Mouse (Mus musculus) thymus, adult 2 months (tissue): ENCODE measurements at regions not wholly inside any gene's neighbourhood (a gene's known extent, or its start where the extent isn't known, plus 50 kb on each side); places are given as distances from the start of the nearest gene placed in this dataset.

ENCODE experiments used
- CTCF ChIP-seq: fragments of 200-500 bp; IDR thresholded peaks from 2 replicates; pipeline ENCODE4 v1.5.1; 2012; ENCODE audit warnings: mild to moderate bottlenecking, control low read depth, low read length, moderate library complexity, borderline replicate concordance; ENCODE audit not compliant: control insufficient read depth, poor library complexity, insufficient read depth; ENCODE audit errors: extremely low read depth
- POLR2A ChIP-seq: fragments of 200-500 bp; IDR thresholded peaks from 2 replicates; pipeline ENCODE4 v1.6.1; 2012; ENCODE audit warnings: mild to moderate bottlenecking, low read length, control low read depth, moderate library complexity; ENCODE audit not compliant: control insufficient read depth, poor library complexity, insufficient read depth; ENCODE audit errors: extremely low read depth

DNA sequence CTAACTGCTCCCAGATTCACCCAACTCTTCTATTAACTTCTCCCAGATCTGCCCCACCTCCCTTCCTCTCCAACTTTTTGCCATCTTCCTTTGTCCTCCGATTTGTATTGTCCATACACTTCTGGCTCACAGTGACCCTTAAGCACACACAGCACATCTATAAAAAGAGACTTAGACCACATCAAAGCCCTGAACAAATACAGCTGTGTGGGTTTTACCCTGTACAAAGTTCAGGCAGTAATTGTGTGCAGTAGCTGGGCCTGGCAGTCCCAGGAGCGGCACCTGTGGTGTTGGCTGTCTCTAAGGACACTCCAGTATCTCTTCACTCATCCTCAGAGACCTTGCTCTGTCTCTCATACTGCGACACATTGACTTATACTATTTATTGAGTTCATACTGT lies 283.2 kb upstream of the Xylt1 start:
- TF ChIP-seq CTCF (no peak), POLR2A (no peak)
